Mouse (Mus musculus): Measurements from ENCODE around the gene Pparg. TPM values are rescaled to one million over a fixed set of nuclear protein-coding genes. Genes with fewer than 3 reads are reported as not detected.

The Pparg gene
- polyA plus RNA-seq, 1 experiment from 2014 or later, result not detected

DNA sequence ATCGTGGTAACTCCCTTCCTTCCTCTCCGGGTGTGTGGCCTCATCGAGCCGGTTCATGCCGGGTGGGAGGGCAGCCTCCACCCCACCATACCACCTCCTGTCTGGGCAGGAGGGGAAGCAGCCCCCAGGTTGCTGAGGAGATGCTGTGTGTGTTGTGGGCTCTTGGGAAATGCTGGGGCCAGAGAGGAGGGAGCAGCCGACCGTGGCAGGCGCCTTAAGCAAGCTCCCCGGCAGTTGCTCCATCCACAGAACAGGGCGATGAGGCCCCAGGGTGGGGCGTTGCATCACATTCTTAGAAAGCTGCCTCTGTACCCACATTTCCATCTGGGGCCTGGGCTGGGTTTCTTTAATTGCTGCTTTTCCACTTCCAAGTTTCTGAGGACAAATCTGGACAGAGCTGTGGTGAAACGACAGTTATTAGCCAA lies 158.5 kb downstream of the Pparg start:
- Histone ChIP-seq H3K9me3 (replicated peaks; ENCODE audit: control insufficient read depth, low read length) (no peaks in the 10 kb centered on the region), H3K36me3 (ENCODE audit: control insufficient read depth, insufficient read depth, low read length) (no peaks in the 10 kb centered on the region), H3K4me3 (ENCODE audit: low read depth, low read length) (no peak overlapping the region), H3K4me1 (ENCODE audit: control insufficient read depth, insufficient read depth, low read length) (no peaks in the 10 kb centered on the region), H3K9ac (ENCODE audit: low read length) (no peak overlapping the region), H3K27ac (ENCODE audit: low read depth, low read length) (no peak overlapping the region), H3K4me2 (ENCODE audit: low read length) (no peak overlapping the region), H3K27me3 (replicated peaks; ENCODE audit: control insufficient read depth, insufficient read depth, low read length) (no peaks in the 10 kb centered on the region)
- ATAC-seq (no peak), DNase-seq (ENCODE audit: low spot score) (no peak)
- 69% methylated on average over 12 of the region's 12 CpGs for WGBS

DNA sequence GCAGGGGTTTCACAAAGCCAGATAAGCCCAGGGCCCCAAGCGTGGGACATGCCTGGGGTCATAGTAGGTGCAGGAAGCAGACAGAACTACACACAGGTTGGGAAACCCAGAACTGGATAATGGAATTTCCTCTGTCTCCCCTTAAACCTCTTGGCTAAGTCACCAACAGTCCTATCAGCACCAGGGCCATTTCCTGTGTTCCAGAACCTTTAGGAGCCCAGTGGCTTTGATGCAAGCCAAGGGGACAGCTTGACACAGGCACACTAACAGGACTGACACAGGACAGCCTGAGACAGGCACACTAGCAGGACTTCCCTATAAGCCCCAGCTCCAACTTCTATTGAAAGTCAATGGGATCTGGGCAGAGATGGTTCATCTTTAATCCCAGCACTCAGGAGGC lies 161.2 kb downstream of the Pparg start:
- Histone ChIP-seq H3K9ac (ENCODE audit: low read length) (no peak overlapping the region), H3K27me3 (replicated peaks; ENCODE audit: control insufficient read depth, insufficient read depth, low read length) (no peaks in the 10 kb centered on the region), H3K4me3 (ENCODE audit: low read depth, low read length) (no peak overlapping the region), H3K36me3 (ENCODE audit: control insufficient read depth, insufficient read depth, low read length) (no peaks in the 10 kb centered on the region), H3K9me3 (replicated peaks; ENCODE audit: control insufficient read depth, low read length) (no peaks in the 10 kb centered on the region), H3K4me2 (ENCODE audit: low read length) (no peak overlapping the region), H3K27ac (ENCODE audit: low read depth, low read length) (no peak overlapping the region), H3K4me1 (ENCODE audit: control insufficient read depth, insufficient read depth, low read length) (no peaks in the 10 kb centered on the region)
- ATAC-seq (no peak), DNase-seq (ENCODE audit: low spot score) (no peak)
- 86% methylated on average over 1 of the region's 1 CpGs for WGBS

DNA sequence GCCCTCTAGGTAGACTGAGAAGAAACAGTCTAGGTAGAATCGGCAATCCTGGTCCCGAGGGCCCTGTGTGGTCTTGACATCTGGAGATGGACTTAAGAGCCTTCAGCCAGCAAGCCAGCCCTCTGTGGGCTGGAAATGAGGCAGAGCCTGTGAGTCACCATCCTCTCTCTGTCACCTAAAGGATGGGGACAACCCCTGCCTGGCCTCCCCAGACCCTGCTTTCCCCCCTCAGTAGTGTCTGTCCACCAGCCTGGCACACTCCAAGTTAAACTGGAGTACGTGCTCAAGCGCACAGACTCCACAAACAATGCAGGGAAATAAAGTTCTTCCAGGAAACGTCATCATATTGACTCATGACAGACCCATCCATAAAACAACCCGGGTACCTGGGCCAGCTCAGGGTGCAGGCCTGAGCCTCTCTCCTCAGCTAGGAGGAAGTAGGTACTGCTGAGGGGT lies 162.0 kb downstream of the Pparg start:
- whole genome bisulfite sequencing, result 90% methylated on average over 6 of the region's 6 CpGs
- Histone ChIP-seq H3K4me1 (ENCODE audit: control insufficient read depth, insufficient read depth, low read length) (no peaks in the 10 kb centered on the region), H3K4me2 (ENCODE audit: low read length) (no peak overlapping the region), H3K9me3 (replicated peaks; ENCODE audit: control insufficient read depth, low read length) (no peaks in the 10 kb centered on the region), H3K27me3 (replicated peaks; ENCODE audit: control insufficient read depth, insufficient read depth, low read length) (no peaks in the 10 kb centered on the region), H3K4me3 (ENCODE audit: low read depth, low read length) (no peak overlapping the region), H3K36me3 (ENCODE audit: control insufficient read depth, insufficient read depth, low read length) (no peaks in the 10 kb centered on the region), H3K27ac (ENCODE audit: low read depth, low read length) (no peak overlapping the region), H3K9ac (ENCODE audit: low read length) (no peak overlapping the region)
- DNase-seq (ENCODE audit: low spot score) (no peak), ATAC-seq (no peak)

DNA sequence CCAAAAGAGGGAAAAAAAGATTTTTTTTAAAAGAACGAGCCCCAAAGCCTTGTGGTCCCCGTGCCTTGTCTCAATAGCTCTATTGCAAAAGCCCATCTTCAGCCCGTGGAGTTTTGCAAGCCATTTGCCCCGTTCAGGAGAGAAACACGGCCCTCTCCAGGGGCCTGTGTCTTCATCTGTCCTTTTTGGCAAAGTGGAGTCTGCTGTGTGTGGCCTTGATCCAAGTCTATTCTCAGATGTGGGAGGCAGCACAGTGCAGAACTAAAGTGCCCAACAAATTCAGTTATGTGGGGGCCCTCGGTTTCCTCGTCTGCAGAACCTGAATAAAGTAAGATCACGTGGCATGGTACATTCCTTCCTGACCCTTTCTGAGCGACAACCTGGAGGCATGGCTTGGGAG lies 162.4 kb downstream of the Pparg start:
- no peaks in the 10 kb centered on the region for H3K9me3 ChIP-seq (replicated peaks; ENCODE audit: control insufficient read depth, low read length)
- no peak overlapping the region for H3K9ac ChIP-seq (ENCODE audit: low read length)
- ATAC-seq, result no peak
- no peak for DNase-seq (ENCODE audit: low spot score)
- no peak overlapping the region for H3K4me2 ChIP-seq (ENCODE audit: low read length)
- no peaks in the 10 kb centered on the region for H3K27me3 ChIP-seq (replicated peaks; ENCODE audit: control insufficient read depth, insufficient read depth, low read length)
- WGBS, result 68% methylated on average over 9 of the region's 9 CpGs
- H3K4me1 ChIP-seq (ENCODE audit: control insufficient read depth, insufficient read depth, low read length), result no peaks in the 10 kb centered on the region
- H3K4me3 ChIP-seq (ENCODE audit: low read depth, low read length), result no peak overlapping the region
- no peak overlapping the region for H3K27ac ChIP-seq (ENCODE audit: low read depth, low read length)
- no peaks in the 10 kb centered on the region for H3K36me3 ChIP-seq (ENCODE audit: control insufficient read depth, insufficient read depth, low read length)

DNA sequence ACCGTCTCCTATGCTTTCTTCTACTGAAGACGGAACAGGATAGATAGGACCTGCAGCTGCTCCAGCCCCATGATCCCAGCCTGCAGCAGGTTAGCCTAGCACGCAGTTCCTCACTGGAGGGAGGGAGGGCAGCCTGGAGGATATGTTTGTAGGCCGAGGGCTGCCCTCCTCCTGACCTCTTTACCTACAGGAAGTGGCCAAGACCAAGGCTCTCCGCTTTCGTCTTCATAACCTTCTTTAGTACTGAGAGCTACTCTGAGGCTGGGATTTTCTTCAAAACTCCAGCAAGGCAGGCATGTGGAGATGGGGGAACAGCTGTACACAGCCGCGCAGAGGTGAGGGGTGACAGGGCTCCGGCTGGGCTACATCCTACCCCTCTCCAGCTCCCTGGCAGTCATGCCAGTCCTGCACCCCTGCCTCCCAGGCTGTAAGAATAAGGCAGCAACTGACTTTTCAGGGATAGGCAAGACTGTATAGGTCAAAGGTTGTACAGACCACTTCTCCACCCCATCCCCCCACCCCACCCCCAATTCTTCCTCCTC lies 163.8 kb downstream of the Pparg start:
- no peak overlapping the region for H3K4me2 ChIP-seq (ENCODE audit: low read length)
- H3K4me3 ChIP-seq (ENCODE audit: low read depth, low read length), result no peak overlapping the region
- DNase-seq (ENCODE audit: low spot score) (no peak), ATAC-seq (no peak)
- H3K4me1 ChIP-seq (ENCODE audit: control insufficient read depth, insufficient read depth, low read length), result no peaks in the 10 kb centered on the region
- H3K9me3 ChIP-seq (replicated peaks; ENCODE audit: control insufficient read depth, low read length), result no peaks in the 10 kb centered on the region
- H3K27ac ChIP-seq (ENCODE audit: low read depth, low read length), result no peak overlapping the region
- 91% methylated on average over 9 of the region's 9 CpGs for WGBS
- H3K9ac ChIP-seq (ENCODE audit: low read length), result no peak overlapping the region
- no peaks in the 10 kb centered on the region for H3K27me3 ChIP-seq (replicated peaks; ENCODE audit: control insufficient read depth, insufficient read depth, low read length)
- H3K36me3 ChIP-seq (ENCODE audit: control insufficient read depth, insufficient read depth, low read length), result no peaks in the 10 kb centered on the region

DNA sequence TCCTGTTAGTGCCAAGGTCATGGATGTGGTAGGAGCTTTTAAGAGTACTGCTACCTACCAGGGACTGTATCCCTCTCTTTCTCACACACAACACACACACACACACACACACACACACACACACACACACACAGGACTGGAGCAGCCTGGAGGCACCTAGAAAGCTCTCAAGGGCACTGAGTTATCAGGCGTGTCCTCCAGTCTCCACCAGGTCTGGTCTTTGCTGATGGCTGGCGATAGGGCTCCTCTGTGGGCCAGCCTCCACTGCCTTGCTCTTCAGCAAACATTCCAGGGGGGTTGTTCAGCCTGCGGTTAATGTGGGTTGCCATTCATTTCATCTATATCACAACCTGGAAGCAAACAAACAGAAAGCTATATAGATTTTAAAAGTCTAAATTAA lies 166.7 kb downstream of the Pparg start:
- no peaks in the 10 kb centered on the region for H3K27me3 ChIP-seq (replicated peaks; ENCODE audit: control insufficient read depth, insufficient read depth, low read length)
- H3K4me2 ChIP-seq (ENCODE audit: low read length), result no peak overlapping the region
- H3K36me3 ChIP-seq (ENCODE audit: control insufficient read depth, insufficient read depth, low read length), result no peaks in the 10 kb centered on the region
- H3K27ac ChIP-seq (ENCODE audit: low read depth, low read length), result no peak overlapping the region
- WGBS, result 96% methylated on average over 3 of the region's 3 CpGs
- H3K4me3 ChIP-seq (ENCODE audit: low read depth, low read length), result no peak overlapping the region
- DNase-seq (ENCODE audit: low spot score) (no peak), ATAC-seq (no peak)
- H3K9ac ChIP-seq (ENCODE audit: low read length), result no peak overlapping the region
- no peaks in the 10 kb centered on the region for H3K4me1 ChIP-seq (ENCODE audit: control insufficient read depth, insufficient read depth, low read length)
- no peaks in the 10 kb centered on the region for H3K9me3 ChIP-seq (replicated peaks; ENCODE audit: control insufficient read depth, low read length)

DNA sequence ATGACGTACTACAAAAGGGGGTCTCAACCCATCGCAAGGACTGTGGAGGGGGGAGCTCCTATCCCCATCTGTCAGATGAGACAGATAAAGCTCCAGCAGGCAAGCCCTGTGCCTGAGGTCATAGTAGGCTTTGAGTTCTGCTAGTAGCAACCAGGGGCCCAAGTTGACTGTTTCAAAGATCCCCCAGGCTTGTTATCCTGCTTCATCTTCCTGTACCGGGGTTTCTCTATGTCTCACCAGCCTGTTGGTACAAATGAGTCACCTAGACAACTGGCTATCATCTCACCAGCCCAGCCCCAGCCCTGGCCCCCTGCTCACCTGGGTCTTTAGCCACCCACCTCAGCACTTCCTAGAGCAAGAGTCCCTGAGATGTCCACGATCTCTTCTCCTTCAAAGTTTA lies 167.6 kb downstream of the Pparg start:
- WGBS, result 95% methylated on average over 4 of the region's 4 CpGs
- ATAC-seq (no peak), DNase-seq (ENCODE audit: low spot score) (no peak)
- Histone ChIP-seq H3K9ac (ENCODE audit: low read length) (no peak overlapping the region), H3K27ac (ENCODE audit: low read depth, low read length) (no peak overlapping the region), H3K27me3 (replicated peaks; ENCODE audit: control insufficient read depth, insufficient read depth, low read length) (no peaks in the 10 kb centered on the region), H3K4me2 (ENCODE audit: low read length) (no peak overlapping the region), H3K4me3 (ENCODE audit: low read depth, low read length) (no peak overlapping the region), H3K9me3 (replicated peaks; ENCODE audit: control insufficient read depth, low read length) (no peaks in the 10 kb centered on the region), H3K4me1 (ENCODE audit: control insufficient read depth, insufficient read depth, low read length) (no peaks in the 10 kb centered on the region), H3K36me3 (ENCODE audit: control insufficient read depth, insufficient read depth, low read length) (no peaks in the 10 kb centered on the region)

DNA sequence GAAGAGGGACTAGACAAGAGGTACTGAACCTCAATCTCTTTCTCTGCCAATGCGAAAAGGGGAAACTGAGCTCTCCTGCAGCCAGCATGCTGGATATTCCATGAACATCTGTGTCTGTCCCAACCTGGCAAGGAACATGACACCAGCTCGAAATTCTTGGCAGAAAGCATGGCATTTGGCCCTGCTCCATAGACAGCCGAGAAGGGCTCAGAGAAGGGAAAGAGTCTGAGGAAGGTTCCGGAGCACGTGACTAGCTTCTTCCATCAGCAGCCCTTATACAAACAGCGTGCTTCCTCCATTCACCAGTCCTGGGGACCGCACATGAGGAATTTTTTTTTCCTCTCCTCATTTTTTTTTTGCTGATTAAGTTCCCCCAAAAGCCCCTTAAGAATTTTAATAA lies 173.9 kb downstream of the Pparg start:
- Histone ChIP-seq H3K4me2 (ENCODE audit: low read length) (no peak overlapping the region), H3K27me3 (replicated peaks; ENCODE audit: control insufficient read depth, insufficient read depth, low read length) (no peaks in the 10 kb centered on the region), H3K4me1 (ENCODE audit: control insufficient read depth, insufficient read depth, low read length) (0 out of 2 replicates have a peak, but pooled peaks cover 2% of the 10 kb centered on the region), H3K9me3 (replicated peaks; ENCODE audit: control insufficient read depth, low read length) (no peaks in the 10 kb centered on the region), H3K36me3 (ENCODE audit: control insufficient read depth, insufficient read depth, low read length) (no peaks in the 10 kb centered on the region), H3K9ac (ENCODE audit: low read length) (no peak overlapping the region), H3K4me3 (ENCODE audit: low read depth, low read length) (no peak overlapping the region), H3K27ac (ENCODE audit: low read depth, low read length) (no peak overlapping the region)
- 51% methylated on average over 7 of the region's 7 CpGs for WGBS
- DNase-seq (ENCODE audit: low spot score), result peak; percentile 63
- peak; percentile 57; the same call in 1 of the 2 replicates for ATAC-seq

DNA sequence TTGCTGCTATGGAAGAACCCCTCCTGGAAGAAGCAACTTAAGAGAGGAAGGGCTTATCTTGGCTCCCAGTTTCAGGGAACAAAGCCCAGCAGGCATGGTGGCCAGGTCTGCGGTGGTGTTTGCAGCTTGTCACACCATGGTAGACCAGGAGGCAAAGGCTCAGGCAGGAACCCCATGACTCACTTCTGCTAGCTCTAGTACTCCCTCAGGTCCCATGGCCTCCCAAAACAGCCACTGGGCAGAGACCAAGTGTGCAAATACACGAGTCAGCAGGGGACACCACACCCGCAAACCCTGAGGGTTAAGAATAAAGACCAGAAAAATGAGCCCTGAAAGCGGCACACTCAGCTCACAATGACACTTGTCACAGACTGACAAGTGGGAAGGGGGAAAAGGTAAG lies 175.4 kb downstream of the Pparg start:
- H3K4me1 ChIP-seq (ENCODE audit: control insufficient read depth, insufficient read depth, low read length), result 0 out of 2 replicates have a peak, but pooled peaks cover 2% of the 10 kb centered on the region
- H3K27me3 ChIP-seq (replicated peaks; ENCODE audit: control insufficient read depth, insufficient read depth, low read length), result no peaks in the 10 kb centered on the region
- ATAC-seq, result no peak
- no peaks in the 10 kb centered on the region for H3K36me3 ChIP-seq (ENCODE audit: control insufficient read depth, insufficient read depth, low read length)
- 57% methylated on average over 4 of the region's 4 CpGs for WGBS
- no peak overlapping the region for H3K9ac ChIP-seq (ENCODE audit: low read length)
- H3K4me2 ChIP-seq (ENCODE audit: low read length), result no peak overlapping the region
- H3K27ac ChIP-seq (ENCODE audit: low read depth, low read length), result no peak overlapping the region
- no peaks in the 10 kb centered on the region for H3K9me3 ChIP-seq (replicated peaks; ENCODE audit: control insufficient read depth, low read length)
- no peak for DNase-seq (ENCODE audit: low spot score)
- H3K4me3 ChIP-seq (ENCODE audit: low read depth, low read length), result no peak overlapping the region

All from forebrain, embryonic 14.5 days (tissue).